Mouse (Mus musculus): ENCODE data around the gene Zswim1. TPM values are rescaled to one million over a fixed set of nuclear protein-coding genes. Genes with fewer than 3 reads are reported as not detected.
A peak's percentile ranks its signal among the peaks of the same experiment; 100 is the strongest.

Zswim1 gene
- total and polyA plus RNA-seq, 2 experiments from 2014 or later = 5.4 to 7.4 TPM

- TF ChIP-seq CTCF (IDR thresholded peaks at IDR 0.05; ENCODE audit: low read depth) = no peak
- no peak for TF ChIP-seq EP300 (IDR thresholded peaks at IDR 0.05; ENCODE audit: low read depth)
- Histone ChIP-seq H3K4me3 (ENCODE audit: low read depth, low read length) (no peak overlapping the region), H3K36me3 (replicated peaks; ENCODE audit: control insufficient read depth, insufficient read depth, low read length) (peaks cover 25% of the 10 kb centered on the region), H3K27me3 (ENCODE audit: control insufficient read depth, insufficient read depth, low read length) (no peaks in the 10 kb centered on the region), H3K27ac (ENCODE audit: low read depth) (no peak overlapping the region), H3K9ac (replicated peaks; ENCODE audit: low read depth, low read length) (no peak overlapping the region), H3K4me2 (ENCODE audit: low read depth, low read length) (no peak overlapping the region), H3K4me1 (ENCODE audit: control insufficient read depth, insufficient read depth) (no peaks in the 10 kb centered on the region; the same call in 1 of the 2 replicates), H3K9me3 (replicated peaks; ENCODE audit: control insufficient read depth, low read length) (no peaks in the 10 kb centered on the region)
- 80% methylated on average over 6 of the region's 6 CpGs for WGBS
- no peak for ATAC-seq (ENCODE audit: insufficient read depth, low read depth)
- DNase-seq (ENCODE audit: low spot score) = no peak
These were observed 1.4 kb upstream of the Zswim1 start for GRCm38 (mm10) chr2:164821060-164821459.

- H3K36me3 ChIP-seq (replicated peaks; ENCODE audit: control insufficient read depth, insufficient read depth, low read length) = peaks cover 45% of the 10 kb centered on the region
- ATAC-seq (ENCODE audit: insufficient read depth, low read depth) (peak; percentile 63), DNase-seq (ENCODE audit: low spot score) (peak; percentile 51)
- peak overlapping the region; percentile 57 for H3K9ac ChIP-seq (replicated peaks; ENCODE audit: low read depth, low read length)
- no peaks in the 10 kb centered on the region for H3K9me3 ChIP-seq (replicated peaks; ENCODE audit: control insufficient read depth, low read length)
- H3K4me2 ChIP-seq (ENCODE audit: low read depth, low read length) = peak overlapping the region; percentile 76
- no peaks in the 10 kb centered on the region for H3K27me3 ChIP-seq (ENCODE audit: control insufficient read depth, insufficient read depth, low read length)
- H3K27ac ChIP-seq (ENCODE audit: low read depth) = peak overlapping the region; percentile 78
- TF ChIP-seq CTCF (IDR thresholded peaks at IDR 0.05; ENCODE audit: low read depth) = no peak; the same call in 1 of the 2 replicates
- TF ChIP-seq EP300 (IDR thresholded peaks at IDR 0.05; ENCODE audit: low read depth) = no peak
- H3K4me1 ChIP-seq (ENCODE audit: control insufficient read depth, insufficient read depth) = no peaks in the 10 kb centered on the region
- 1% methylated on average over 10 of the region's 10 CpGs for WGBS
- H3K4me3 ChIP-seq (ENCODE audit: low read depth, low read length) = peak overlapping the region; percentile 60
These were observed 697 bp downstream of the Zswim1 start for GRCm38 (mm10) chr2:164823181-164823585.

- DNase-seq (ENCODE audit: low spot score) (no peak), ATAC-seq (ENCODE audit: insufficient read depth, low read depth) (no peak)
- peak overlapping the region; percentile 76; the same call in 1 of the 2 replicates for H3K4me2 ChIP-seq (ENCODE audit: low read depth, low read length)
- 91% methylated on average over 4 of the region's 4 CpGs for WGBS
- no peak overlapping the region for H3K9ac ChIP-seq (replicated peaks; ENCODE audit: low read depth, low read length)
- no peak overlapping the region for H3K27ac ChIP-seq (ENCODE audit: low read depth)
- H3K4me3 ChIP-seq (ENCODE audit: low read depth, low read length) = no peak overlapping the region
- no peaks in the 10 kb centered on the region for H3K27me3 ChIP-seq (ENCODE audit: control insufficient read depth, insufficient read depth, low read length)
- peaks cover 52% of the 10 kb centered on the region for H3K36me3 ChIP-seq (replicated peaks; ENCODE audit: control insufficient read depth, insufficient read depth, low read length)
- no peaks in the 10 kb centered on the region for H3K9me3 ChIP-seq (replicated peaks; ENCODE audit: control insufficient read depth, low read length)
- TF ChIP-seq CTCF (IDR thresholded peaks at IDR 0.05; ENCODE audit: low read depth) (no peak), EP300 (IDR thresholded peaks at IDR 0.05; ENCODE audit: low read depth) (no peak)
- no peaks in the 10 kb centered on the region for H3K4me1 ChIP-seq (ENCODE audit: control insufficient read depth, insufficient read depth)
These were observed 1.5 kb downstream of the Zswim1 start for GRCm38 (mm10) chr2:164823969-164824368.

- no peak overlapping the region for H3K4me3 ChIP-seq (ENCODE audit: low read depth, low read length)
- no peaks in the 10 kb centered on the region for H3K4me1 ChIP-seq (ENCODE audit: control insufficient read depth, insufficient read depth)
- H3K9me3 ChIP-seq (replicated peaks; ENCODE audit: control insufficient read depth, low read length) = no peaks in the 10 kb centered on the region
- 97% methylated on average over 17 of the region's 17 CpGs for WGBS
- peaks cover 52% of the 10 kb centered on the region for H3K36me3 ChIP-seq (replicated peaks; ENCODE audit: control insufficient read depth, insufficient read depth, low read length)
- no peak overlapping the region for H3K9ac ChIP-seq (replicated peaks; ENCODE audit: low read depth, low read length)
- TF ChIP-seq EP300 (IDR thresholded peaks at IDR 0.05; ENCODE audit: low read depth) = no peak
- TF ChIP-seq CTCF (IDR thresholded peaks at IDR 0.05; ENCODE audit: low read depth) = no peak
- H3K4me2 ChIP-seq (ENCODE audit: low read depth, low read length) = no peak overlapping the region
- DNase-seq (ENCODE audit: low spot score) = no peak
- no peak overlapping the region for H3K27ac ChIP-seq (ENCODE audit: low read depth)
- H3K27me3 ChIP-seq (ENCODE audit: control insufficient read depth, insufficient read depth, low read length) = no peaks in the 10 kb centered on the region
- ATAC-seq (ENCODE audit: insufficient read depth, low read depth) = no peak
These were observed 3.0 kb downstream of the Zswim1 start for GRCm38 (mm10) chr2:164825521-164825920.

- 73% methylated on average over 16 of the region's 16 CpGs for WGBS
- H3K27me3 ChIP-seq (ENCODE audit: control insufficient read depth, insufficient read depth, low read length) = no peaks in the 10 kb centered on the region
- H3K4me2 ChIP-seq (ENCODE audit: low read depth, low read length) = no peak overlapping the region
- no peaks in the 10 kb centered on the region for H3K9me3 ChIP-seq (replicated peaks; ENCODE audit: control insufficient read depth, low read length)
- no peak overlapping the region for H3K27ac ChIP-seq (ENCODE audit: low read depth)
- H3K4me3 ChIP-seq (ENCODE audit: low read depth, low read length) = no peak overlapping the region
- peaks cover 42% of the 10 kb centered on the region for H3K36me3 ChIP-seq (replicated peaks; ENCODE audit: control insufficient read depth, insufficient read depth, low read length)
- no peak overlapping the region for H3K9ac ChIP-seq (replicated peaks; ENCODE audit: low read depth, low read length)
- ATAC-seq (ENCODE audit: insufficient read depth, low read depth) (no peak), DNase-seq (ENCODE audit: low spot score) (no peak)
- TF ChIP-seq EP300 (IDR thresholded peaks at IDR 0.05; ENCODE audit: low read depth) (no peak), CTCF (IDR thresholded peaks at IDR 0.05; ENCODE audit: low read depth) (no peak)
- H3K4me1 ChIP-seq (ENCODE audit: control insufficient read depth, insufficient read depth) = no peaks in the 10 kb centered on the region
These were observed 4.8 kb downstream of the Zswim1 start for GRCm38 (mm10) chr2:164827146-164827850.

GRCm38 (mm10) chr2:164828437-164828836 lies 6.0 kb downstream of the Zswim1 start, which contains the start of gene Spata25:
Gene Spata25, minus strand, starts transcription at chr2:164828537.
- Histone ChIP-seq H3K4me1 (ENCODE audit: control insufficient read depth, insufficient read depth) (no peaks in the 10 kb centered on the region), H3K27me3 (ENCODE audit: control insufficient read depth, insufficient read depth, low read length) (no peaks in the 10 kb centered on the region), H3K9ac (replicated peaks; ENCODE audit: low read depth, low read length) (no peak within 1 kb of the TSS), H3K4me3 (ENCODE audit: low read depth, low read length) (no peak within 1 kb of the TSS), H3K36me3 (replicated peaks; ENCODE audit: control insufficient read depth, insufficient read depth, low read length) (peaks cover 42% of the 10 kb centered on the region), H3K4me2 (ENCODE audit: low read depth, low read length) (no peak within 1 kb of the TSS), H3K27ac (ENCODE audit: low read depth) (no peak within 1 kb of the TSS), H3K9me3 (replicated peaks; ENCODE audit: control insufficient read depth, low read length) (no peaks in the 10 kb centered on the region)
- 87% methylated on average over 6 of the region's 6 CpGs for WGBS
- no peak for TF ChIP-seq CTCF (IDR thresholded peaks at IDR 0.05; ENCODE audit: low read depth)
- no peak for TF ChIP-seq EP300 (IDR thresholded peaks at IDR 0.05; ENCODE audit: low read depth)
- ATAC-seq (ENCODE audit: insufficient read depth, low read depth) (no peak), DNase-seq (ENCODE audit: low spot score) (no peak)
